Mouse (Mus musculus) 416B (cell line): Measurements from ENCODE around the gene Sult2a3.
"Not testable (repeated sequence)": the region's sequence is repeated elsewhere in the genome, so short reads cannot be mapped to it uniquely, and the experiment has no call there.

ENCODE experiments used
- DNase-seq: peaks from one replicate; pipeline ENCODE4 v3.0.0; 2011; ENCODE audit warnings: low read depth

The Sult2a3 gene

DNA sequence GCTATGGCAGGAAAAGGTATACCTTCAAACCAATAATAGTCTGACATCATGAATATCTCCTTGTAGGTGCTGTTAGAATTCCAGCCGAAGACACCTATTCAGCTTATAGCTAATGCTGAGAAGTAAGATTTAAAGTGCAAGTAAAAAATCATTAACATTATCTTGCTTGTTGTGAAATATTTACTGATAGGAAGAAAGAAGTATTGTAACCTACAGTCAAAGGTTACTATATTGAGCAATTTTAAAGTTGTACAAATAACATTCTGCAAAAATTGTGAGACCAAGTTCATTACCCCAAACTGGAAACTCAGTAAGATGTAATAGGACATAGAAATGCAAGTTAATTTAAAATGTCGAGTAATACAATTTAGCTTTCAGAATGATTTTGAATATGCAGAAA, at the start of gene Sult2a3:
Sult2a3 (minus strand) TSS at position 101 of the 400 bp plus-strand sequence.
- no peak for DNase-seq

DNA sequence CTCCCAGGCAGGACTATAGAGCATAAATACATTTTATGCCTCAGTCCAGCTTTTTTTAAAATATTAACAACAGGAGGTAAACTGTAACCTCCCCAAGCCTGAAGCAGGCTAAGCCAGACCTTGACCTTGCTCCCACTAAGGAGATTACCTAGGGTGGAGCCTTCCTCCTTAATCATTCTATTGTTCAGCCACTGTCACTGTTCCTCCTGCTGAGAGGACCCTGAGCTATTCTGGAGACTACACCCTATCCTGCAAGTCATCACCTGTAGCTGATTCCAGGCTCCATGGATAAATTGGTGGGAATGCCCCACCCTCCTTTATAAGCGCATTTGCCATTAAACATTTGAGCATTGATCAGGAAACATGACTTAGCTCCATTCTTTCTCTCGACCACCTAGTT, 2.4 kb downstream of the Sult2a3 start:
- DNase-seq: no peak

DNA sequence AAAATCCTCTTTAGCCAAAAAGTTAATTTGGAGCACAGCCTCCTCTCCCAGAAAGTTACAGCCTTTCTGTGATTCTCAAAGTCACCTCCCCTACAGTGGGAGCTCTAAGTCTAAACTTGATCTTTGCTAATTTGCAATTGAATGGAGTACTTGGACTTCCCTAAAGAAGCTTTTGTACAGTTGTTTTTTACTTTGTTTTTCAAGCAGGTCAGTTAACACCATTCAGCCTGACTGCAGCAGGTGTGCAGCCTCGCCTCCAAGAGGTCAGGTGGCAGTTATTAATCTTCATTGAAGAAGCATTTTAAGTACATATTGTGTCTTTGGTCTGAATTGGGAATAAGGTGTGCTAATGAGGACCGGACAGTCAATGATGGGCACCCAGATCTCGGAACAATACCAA, 3.0 kb downstream of the Sult2a3 start:
- DNase-seq: not testable (repeated sequence)

DNA sequence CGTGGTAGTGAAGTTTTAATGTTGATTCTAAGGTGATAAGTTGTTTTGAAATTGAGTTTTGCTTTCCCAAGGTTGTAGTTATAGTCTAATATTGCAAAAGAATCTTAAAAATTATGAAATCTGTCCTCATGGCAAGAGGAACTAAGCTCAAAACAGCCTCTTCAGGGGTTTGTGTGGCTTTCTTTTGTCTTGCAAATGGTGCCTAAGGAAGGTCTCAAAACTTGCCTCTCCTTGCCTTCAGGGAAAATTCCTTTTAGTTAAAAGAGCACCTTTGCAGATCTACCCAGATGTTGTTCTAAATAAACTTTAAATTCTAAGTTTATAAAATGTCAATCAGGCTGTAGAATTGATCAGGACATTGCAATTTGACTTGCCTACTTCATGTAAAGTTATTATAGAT, 6.1 kb downstream of the Sult2a3 start:
- peak; percentile 0 for DNase-seq

DNA sequence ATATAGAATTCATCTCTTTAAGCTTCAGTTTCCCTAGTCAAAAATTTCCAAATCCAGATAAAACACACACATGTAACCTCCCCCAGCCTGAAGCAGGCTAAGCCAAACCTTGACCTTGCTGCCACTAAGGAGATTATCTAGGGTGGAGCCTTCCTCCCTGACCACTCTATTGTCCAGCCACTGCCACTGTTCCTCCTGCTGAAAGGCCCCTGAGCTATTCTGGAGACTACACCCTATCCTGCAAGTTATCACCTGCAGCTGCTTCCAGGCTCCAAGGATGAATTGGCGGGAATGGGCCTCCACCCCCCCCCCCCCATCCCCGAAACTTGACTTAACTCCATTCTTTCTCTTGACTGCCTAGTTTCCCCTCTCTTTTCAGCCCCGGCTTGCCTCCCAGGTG, 8.4 kb downstream of the Sult2a3 start:
- DNase-seq: not testable (repeated sequence)

DNA sequence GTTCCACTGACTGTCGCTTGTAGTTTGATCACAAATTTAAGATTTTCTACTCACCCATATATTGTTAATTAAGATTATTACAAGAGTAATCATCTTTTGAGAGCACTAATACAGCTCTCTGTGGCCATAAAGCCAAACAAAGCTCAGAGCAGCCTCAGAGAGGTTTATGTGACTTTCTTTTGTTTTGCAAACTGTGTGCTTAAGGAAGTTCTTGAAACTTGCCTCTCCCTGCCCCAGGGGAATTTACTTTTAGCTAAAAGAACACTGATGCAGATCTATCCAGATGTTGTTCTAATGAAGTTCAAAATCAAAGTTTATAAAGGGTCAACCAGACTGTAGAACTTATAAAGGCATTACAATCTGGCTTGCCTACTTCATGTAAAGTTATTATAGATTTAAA, 75.0 kb downstream of the Sult2a3 start:
- DNase-seq: not testable (repeated sequence)

DNA sequence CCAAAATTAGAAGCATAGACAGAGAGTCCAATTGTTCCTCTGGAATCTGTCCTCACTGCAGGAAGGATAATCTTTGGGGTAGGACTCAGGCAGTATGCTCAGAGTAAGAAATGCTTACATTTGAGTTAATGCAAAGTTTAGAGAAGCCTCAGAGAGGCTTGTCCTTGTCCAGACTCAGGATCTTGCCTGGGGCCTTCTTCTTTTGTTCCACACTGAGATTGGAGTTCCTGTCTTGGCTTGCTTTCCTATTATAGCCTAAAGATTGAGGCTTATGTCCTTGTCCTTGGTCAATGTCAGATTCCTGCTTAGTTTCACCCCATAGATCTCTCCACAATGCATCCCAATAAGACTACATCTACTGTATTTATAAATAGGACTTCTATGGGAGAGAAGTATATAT, 92.0 kb downstream of the Sult2a3 start:
- DNase-seq: not testable (repeated sequence)
